Mouse (Mus musculus) CH12.LX (cell line): ENCODE measurements around the gene Necap2. TPM values are rescaled to one million over a fixed set of nuclear protein-coding genes. Genes with fewer than 3 reads are reported as not detected.
A peak's percentile ranks its signal among the peaks of the same experiment; 100 is the strongest.

Source experiments
- DNase-seq: peaks from one replicate; pipeline ENCODE4 v3.0.0-alpha.2; 2013; ENCODE audit errors: extremely low read depth
- H3K27ac ChIP-seq: 2 replicates; pipeline ENCODE4 v1.5.1; 2012; ENCODE audit warnings: low read depth, mild to moderate bottlenecking, control low read depth, moderate library complexity; ENCODE audit not compliant: insufficient read depth
- H3K27me3 ChIP-seq: replicated peaks from 2 replicates; pipeline ENCODE3; 2012; ENCODE audit warnings: inconsistent platforms
- H3K36me3 ChIP-seq, 2 experiments: replicated peaks in 1 of 2; 2 replicates each; pipeline versions ENCODE3 to v1.6.1; 2012; ENCODE audit warnings: inconsistent platforms in 1 of 2, low read length in 1 of 2, mild to moderate bottlenecking in 1 of 2, mixed read lengths in 1 of 2, moderate library complexity in 1 of 2; ENCODE audit not compliant: control insufficient read depth in 1 of 2, insufficient read depth in 1 of 2
- H3K4me1 ChIP-seq, 2 experiments: 2 replicates each; pipeline ENCODE4 v1.6.1; 2012; ENCODE audit warnings: inconsistent platforms in 1 of 2, moderate library complexity in 1 of 2; ENCODE audit not compliant: insufficient read depth in 2 of 2, control insufficient read depth in 1 of 2
- H3K4me2 ChIP-seq: 2 replicates; pipeline ENCODE4 v1.6.1; 2012; ENCODE audit warnings: low read depth, mild to moderate bottlenecking, control low read depth; ENCODE audit not compliant: poor library complexity, insufficient read depth, severe bottlenecking
- H3K4me3 ChIP-seq, 3 experiments: fragments of 150-350 bp in 1 of 3; sonication (generic) in 1 of 3; replicated peaks in 1 of 3; 2 replicates each; pipeline versions ENCODE3 to v1.5.1; 2011 to 2012; ENCODE audit warnings: low read depth in 2 of 3, low read length in 2 of 3, mild to moderate bottlenecking in 2 of 3, moderate library complexity in 2 of 3, control low read depth in 1 of 3, improper control_type of control experiment in 1 of 3, inconsistent platforms in 1 of 3, mixed read lengths in 1 of 3; ENCODE audit not compliant: poor library complexity in 1 of 3
- H3K79me2 ChIP-seq: replicated peaks from 2 replicates; pipeline ENCODE4 v1.6.1; 2012; ENCODE audit warnings: mild to moderate bottlenecking, moderate library complexity; ENCODE audit not compliant: control insufficient read depth, poor library complexity, insufficient read depth, severe bottlenecking; ENCODE audit errors: extremely low read depth
- H3K9ac ChIP-seq: 2 replicates; pipeline ENCODE4 v1.6.1; 2012; ENCODE audit warnings: low read depth, mild to moderate bottlenecking, control low read depth, moderate library complexity; ENCODE audit not compliant: insufficient read depth
- H3K9me3 ChIP-seq: replicated peaks from 2 replicates; pipeline ENCODE3; 2012; ENCODE audit warnings: low read length, inconsistent platforms, mixed read lengths
- BHLHE40 ChIP-seq: IDR thresholded peaks from 2 replicates; pipeline ENCODE4 v1.6.1; 2011; ENCODE audit warnings: mild to moderate bottlenecking, low read depth, low read length, improper control_type of control experiment
- CHD1 ChIP-seq: IDR thresholded peaks from 2 replicates; pipeline ENCODE4 v1.6.1; 2012; ENCODE audit warnings: low read depth, low read length, improper control_type of control experiment, inconsistent platforms
- CHD2 ChIP-seq: IDR thresholded peaks from 2 replicates; pipeline ENCODE4 v1.6.1; 2011; ENCODE audit warnings: low read length, improper control_type of control experiment
- CTCF ChIP-seq, 2 experiments: IDR thresholded peaks in 1 of 2; conservative IDR thresholded peaks in 1 of 2; 2 replicates each; pipeline ENCODE4 v1.5.1; 2011 to 2012; ENCODE audit warnings: low read depth in 2 of 2, low read length in 2 of 2, improper control_type of control experiment in 1 of 2, inconsistent platforms in 1 of 2, mild to moderate bottlenecking in 1 of 2, moderate library complexity in 1 of 2
- E2F4 ChIP-seq: IDR thresholded peaks from 2 replicates; pipeline ENCODE4 v1.6.1; 2011; ENCODE audit warnings: low read depth, low read length, improper control_type of control experiment; ENCODE audit not compliant: insufficient replicate concordance
- ELF1 ChIP-seq: IDR thresholded peaks from 2 replicates; pipeline ENCODE4 v1.6.1; 2014; ENCODE audit warnings: low read depth, mild to moderate bottlenecking, inconsistent platforms, low read length, improper control_type of control experiment
- EP300 ChIP-seq: IDR thresholded peaks from 2 replicates; pipeline ENCODE4 v1.6.1; 2011; ENCODE audit warnings: low read length, improper control_type of control experiment
- ETS1 ChIP-seq: conservative IDR thresholded peaks from 2 replicates; pipeline ENCODE4 v1.6.1; 2012; ENCODE audit warnings: low read depth, mild to moderate bottlenecking, inconsistent platforms, low read length, improper control_type of control experiment, moderate library complexity
- GABPA ChIP-seq: IDR thresholded peaks from 2 replicates; pipeline ENCODE4 v1.6.1; 2012; ENCODE audit warnings: low read depth, low read length, improper control_type of control experiment, inconsistent platforms; ENCODE audit not compliant: insufficient replicate concordance
- HCFC1 ChIP-seq: IDR thresholded peaks from 2 replicates; pipeline ENCODE4 v1.6.1; 2012; ENCODE audit warnings: low read depth, mild to moderate bottlenecking, inconsistent platforms, low read length, improper control_type of control experiment
- IRF4 ChIP-seq: IDR thresholded peaks from 2 replicates; pipeline ENCODE4 v1.6.1; 2014; ENCODE audit warnings: low read depth, mild to moderate bottlenecking, inconsistent platforms, low read length, improper control_type of control experiment
- JUN ChIP-seq: IDR thresholded peaks from 2 replicates; pipeline ENCODE4 v1.6.1; 2011; ENCODE audit warnings: low read depth, mild to moderate bottlenecking, low read length, improper control_type of control experiment, moderate library complexity; ENCODE audit not compliant: insufficient read depth
- JUND ChIP-seq: conservative IDR thresholded peaks from 2 replicates; pipeline ENCODE4 v1.6.1; 2011; ENCODE audit warnings: low read depth, low read length, improper control_type of control experiment
- KAT2A ChIP-seq: IDR thresholded peaks from 2 replicates; pipeline ENCODE4 v1.6.1; 2012; ENCODE audit warnings: low read length, improper control_type of control experiment, inconsistent platforms; ENCODE audit not compliant: insufficient replicate concordance
- MAFK ChIP-seq: IDR thresholded peaks from 2 replicates; pipeline ENCODE4 v1.6.1; 2011; ENCODE audit warnings: low read length, improper control_type of control experiment; ENCODE audit not compliant: insufficient replicate concordance
- MAX ChIP-seq: IDR thresholded peaks from 2 replicates; pipeline ENCODE4 v1.6.1; 2011; ENCODE audit warnings: low read length, improper control_type of control experiment
- MAZ ChIP-seq: IDR thresholded peaks from 2 replicates; pipeline ENCODE4 v1.6.1; 2012; ENCODE audit warnings: low read depth, mild to moderate bottlenecking, inconsistent platforms, low read length, improper control_type of control experiment, moderate library complexity
- MEF2A ChIP-seq: IDR thresholded peaks from 2 replicates; pipeline ENCODE4 v1.6.1; 2014; ENCODE audit warnings: low read depth, mild to moderate bottlenecking, inconsistent platforms, low read length, improper control_type of control experiment, borderline replicate concordance
- MXI1 ChIP-seq: IDR thresholded peaks from 2 replicates; pipeline ENCODE4 v1.6.1; 2011; ENCODE audit warnings: mild to moderate bottlenecking, low read depth, low read length, improper control_type of control experiment
- MYC ChIP-seq: IDR thresholded peaks from 2 replicates; pipeline ENCODE4 v1.6.1; 2011; ENCODE audit warnings: low read depth, mild to moderate bottlenecking, improper control_type of control experiment, low read length
- NELFE ChIP-seq: IDR thresholded peaks from 2 replicates; pipeline ENCODE4 v1.6.1; 2011; ENCODE audit warnings: low read depth, low read length, improper control_type of control experiment
- NRF1 ChIP-seq: IDR thresholded peaks from 2 replicates; pipeline ENCODE4 v1.6.1; 2014; ENCODE audit warnings: low read depth, mild to moderate bottlenecking, inconsistent platforms, low read length, improper control_type of control experiment, moderate library complexity
- PAX5 ChIP-seq: IDR thresholded peaks from 2 replicates; pipeline ENCODE4 v1.6.1; 2012; ENCODE audit warnings: low read length, inconsistent platforms, mixed read lengths
- POLR2A ChIP-seq: IDR thresholded peaks from 2 replicates; pipeline ENCODE4 v1.6.1; 2011; ENCODE audit warnings: low read depth, mild to moderate bottlenecking, improper control_type of control experiment, low read length
- POLR2AphosphoS2 ChIP-seq: IDR thresholded peaks from 2 replicates; pipeline ENCODE4 v1.6.1; 2011; ENCODE audit warnings: low read depth, low read length, improper control_type of control experiment
- RAD21 ChIP-seq: IDR thresholded peaks from 2 replicates; pipeline ENCODE4 v1.6.1; 2011; ENCODE audit warnings: low read depth, mild to moderate bottlenecking, low read length, improper control_type of control experiment, moderate library complexity
- RCOR1 ChIP-seq: conservative IDR thresholded peaks from 2 replicates; pipeline ENCODE4 v1.6.1; 2012; ENCODE audit warnings: low read depth, mild to moderate bottlenecking, inconsistent platforms, low read length, improper control_type of control experiment
- SIN3A ChIP-seq: IDR thresholded peaks from 2 replicates; pipeline ENCODE4 v1.6.1; 2012; ENCODE audit warnings: low read length, improper control_type of control experiment, inconsistent platforms
- SMC3 ChIP-seq: IDR thresholded peaks from 2 replicates; pipeline ENCODE4 v1.6.1; 2011; ENCODE audit warnings: low read depth, low read length, improper control_type of control experiment
- TBP ChIP-seq: conservative IDR thresholded peaks from 2 replicates; pipeline ENCODE4 v1.6.1; 2011; ENCODE audit warnings: low read depth, low read length, improper control_type of control experiment
- TCF12 ChIP-seq: IDR thresholded peaks from 2 replicates; pipeline ENCODE4 v1.6.1; 2014; ENCODE audit warnings: low read depth, mild to moderate bottlenecking, inconsistent platforms, low read length, improper control_type of control experiment
- UBTF ChIP-seq: IDR thresholded peaks from 2 replicates; pipeline ENCODE4 v1.6.1; 2012; ENCODE audit warnings: low read depth, mild to moderate bottlenecking, inconsistent platforms, low read length, improper control_type of control experiment, moderate library complexity
- USF1 ChIP-seq: IDR thresholded peaks from 2 replicates; pipeline ENCODE4 v1.6.1; 2014; ENCODE audit warnings: low read depth, mild to moderate bottlenecking, inconsistent platforms, low read length, improper control_type of control experiment
- USF2 ChIP-seq: conservative IDR thresholded peaks from 2 replicates; pipeline ENCODE4 v1.6.1; 2011; ENCODE audit warnings: low read depth, low read length, improper control_type of control experiment
- ZC3H11A ChIP-seq: IDR thresholded peaks from 2 replicates; pipeline ENCODE4 v1.6.1; 2012; ENCODE audit warnings: low read depth, mild to moderate bottlenecking, inconsistent platforms, low read length, improper control_type of control experiment
- ZKSCAN1 ChIP-seq: IDR thresholded peaks from 2 replicates; pipeline ENCODE4 v1.6.1; 2012; ENCODE audit warnings: low read depth, inconsistent platforms, low read length, improper control_type of control experiment, borderline replicate concordance
- ZMIZ1 ChIP-seq: IDR thresholded peaks from 2 replicates; pipeline ENCODE4 v1.6.1; 2012; ENCODE audit warnings: low read depth, mild to moderate bottlenecking, inconsistent platforms, low read length, improper control_type of control experiment
- ZNF384 ChIP-seq: IDR thresholded peaks from 2 replicates; pipeline ENCODE4 v1.6.1; 2012; ENCODE audit warnings: low read depth, low read length, improper control_type of control experiment, inconsistent platforms
- dilution Hi-C: fragments of 300-500 bp; cut with MboI; formaldehyde crosslinking; loops from 2 replicates; pipeline ENCODE4 v1.14.3; 2020; ENCODE audit warnings: low sequenced_read_pairs; ENCODE audit not compliant: extremely low pct_unique_long_range_greater_than_20kb, extremely low pct_ligation_motif_present
- in situ Hi-C: fragments of 300-500 bp; cut with MboI; formaldehyde crosslinking; loops from 3 replicates; pipeline ENCODE4 v1.14.3; 2019; ENCODE audit warnings: low sequenced_read_pairs, low pct_ligation_motif_present, low pct_unique_long_range_greater_than_20kb, mixed read lengths
- polyA plus RNA-seq: library from polyadenylated mRNA; unstranded; fragments of >175 nt; gene quantifications from 2 replicates; pipeline ENCODE4 v1.2.1, GENCODE M21; 2012; ENCODE audit warnings: low read depth; ENCODE audit not compliant: insufficient read length
- total RNA-seq, 2 experiments: library from RNA; depleted of rRNA; stranded (reverse); fragments of 300-350 nt in 1 of 2; fragments of >200 nt in 1 of 2; gene quantifications; 2 replicates each; pipeline ENCODE4 v1.2.3; 2012 to 2014

The Necap2 gene
- total and polyA plus RNA-seq, 3 experiments = 32.6 to 41.7 (median 34.8) TPM

DNA sequence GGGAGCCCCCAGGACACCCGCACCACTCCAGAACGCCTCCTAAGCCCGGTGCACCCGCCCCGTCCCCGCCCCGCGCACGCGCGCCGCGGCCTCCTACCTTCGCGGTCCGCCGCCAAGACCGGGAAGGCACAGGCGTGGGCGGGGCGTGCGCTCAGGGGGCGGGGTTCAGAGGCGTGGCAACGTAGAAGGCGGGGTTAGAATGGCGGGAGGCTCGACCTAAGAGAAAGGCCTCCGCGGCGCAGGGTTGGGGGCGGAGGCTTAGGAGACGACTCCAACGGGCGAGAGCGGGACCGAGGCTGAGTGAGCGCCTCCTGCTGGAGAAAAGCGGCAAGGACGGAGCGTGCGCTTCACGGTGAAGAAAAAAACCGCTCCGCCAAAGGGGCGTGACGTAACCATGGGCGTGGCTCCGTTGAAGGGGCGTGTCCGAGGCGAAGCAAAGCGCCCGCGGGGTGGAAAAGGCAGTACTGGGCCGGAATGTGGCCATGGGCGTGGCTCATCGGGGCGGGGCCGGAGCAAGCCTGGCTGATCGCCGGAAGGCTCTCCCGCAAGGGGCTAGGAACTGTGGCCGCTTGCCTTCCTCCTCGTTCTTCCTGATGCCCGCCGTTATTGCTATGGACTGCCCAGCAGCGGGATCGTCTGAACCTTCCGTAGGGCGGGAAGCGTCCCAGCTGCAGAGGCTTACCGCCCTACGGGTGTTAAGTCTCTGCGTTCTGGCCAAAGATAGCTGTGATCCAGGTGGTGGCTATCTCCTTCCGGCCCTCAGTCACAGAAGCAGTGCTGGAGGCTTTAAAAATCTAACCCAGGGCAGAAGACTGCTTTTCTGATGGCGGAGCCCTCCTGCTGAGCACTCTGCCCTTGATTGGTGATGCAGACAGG is 17.5 kb downstream of the Necap2 start, which contains the start of gene Crocc:
Gene Crocc, minus strand, starts transcription at position 125 of the 876 bp plus-strand sequence.
- H3K9me3 ChIP-seq = no peaks in the 10 kb centered on the region
- in situ Hi-C loops = no loop called here
- dilution Hi-C loops = no loop called here

More for the DNA sequence above, 17.5 kb downstream of the Necap2 start, which contains the start of gene Crocc:
- H3K4me2 ChIP-seq = peak within 1 kb of the TSS; percentile 80
- H3K4me3 ChIP-seq = peak within 1 kb of the TSS; percentile 67 to 82 (median 80)
- no peaks in the 10 kb centered on the region for H3K27me3 ChIP-seq
- peak within 1 kb of the TSS; percentile 10; the same call in 1 of the 2 replicates for H3K27ac ChIP-seq
- peaks cover 3 to 28% of the 10 kb centered on the region in 2 experiments for H3K36me3 ChIP-seq
- peak; percentile 97 for DNase-seq
- no peak for TF ChIP-seq MAFK
- no peak for TF ChIP-seq EP300
- TF ChIP-seq CHD1 = no peak
- peak in 1 of 2 experiments; percentile 88; a peak in 3 of 4 replicates for TF ChIP-seq CTCF (conservative IDR thresholded peaks at IDR 0.05 in 1 of 2, IDR thresholded peaks at IDR 0.05 in 1 of 2; ENCODE audit: low read depth in 2 of 2, low read length in 2 of 2)
- peak; percentile 61 for TF ChIP-seq SMC3
- TF ChIP-seq MXI1 = no peak
- no peak for TF ChIP-seq JUN
- peak; percentile 50 for TF ChIP-seq ELF1
- no peak for TF ChIP-seq ZKSCAN1
- 0 out of 2 replicates have a peak, but pooled peaks have one; percentile 25 for TF ChIP-seq ETS1
- no peak for TF ChIP-seq JUND
- no peak for TF ChIP-seq TBP
- TF ChIP-seq ZNF384 = peak; percentile 97
- TF ChIP-seq KAT2A = peak; percentile 56; the same call in 1 of the 2 replicates
- 0 out of 2 replicates have a peak, but pooled peaks have one; percentile 37 for TF ChIP-seq CHD2
- no peak; the same call in 1 of the 2 replicates for TF ChIP-seq RCOR1
- TF ChIP-seq POLR2A = peak; percentile 81
- TF ChIP-seq RAD21 = peak; percentile 39
- TF ChIP-seq POLR2AphosphoS2 = peak; percentile 59
- TF ChIP-seq NRF1 = peak; percentile 93
- peak; percentile 88; the same call in 1 of the 2 replicates for TF ChIP-seq ZMIZ1
- peak; percentile 61 for TF ChIP-seq TCF12
- peak; percentile 68 for TF ChIP-seq IRF4
- TF ChIP-seq UBTF = no peak
- 0 out of 2 replicates have a peak, but pooled peaks have one; percentile 45 for TF ChIP-seq E2F4
- TF ChIP-seq MYC = peak; percentile 77
- no peak for TF ChIP-seq ZC3H11A
- peak; percentile 64 for TF ChIP-seq HCFC1
- TF ChIP-seq NELFE = peak; percentile 89
- no peak for TF ChIP-seq GABPA
- peak; percentile 69 for TF ChIP-seq MAX
- peak; percentile 52; the same call in 1 of the 2 replicates for TF ChIP-seq BHLHE40
- peak; percentile 56 for TF ChIP-seq SIN3A
- TF ChIP-seq MEF2A = peak; percentile 41; the same call in 1 of the 2 replicates
- peak; percentile 66; the same call in 1 of the 2 replicates for TF ChIP-seq MAZ
- no peak for TF ChIP-seq PAX5
- TF ChIP-seq USF1 = no peak
- TF ChIP-seq USF2 = no peak
- peaks cover 0 to 14% of the 10 kb centered on the region in 2 experiments; a peak in 2 of 4 replicates for H3K4me1 ChIP-seq
- peak within 1 kb of the TSS; percentile 66 for H3K9ac ChIP-seq
- H3K79me2 ChIP-seq = no peaks in the 10 kb centered on the region
